Mouse (Mus musculus) mesoderm, embryonic 11.5 days (tissue): ENCODE measurements at regions not wholly inside any gene's neighbourhood (a gene's known extent, or its start where the extent isn't known, plus 50 kb on each side); places are given as distances from the start of the nearest gene placed in this dataset.

Source experiments
- DNase-seq: peaks from one replicate; pipeline ENCODE4 v3.0.0-alpha.2; 2012; ENCODE audit warnings: low read depth, low spot score

- no peak for DNase-seq
Observed at GRCm38 (mm10) chr13:36807961-36808360, 73.0 kb upstream of the Nrn1 start.

GRCm38 (mm10) chr13:36789360-36789759 lies 54.4 kb upstream of the Nrn1 start:
- peak; percentile 14 for DNase-seq
